Mouse (Mus musculus) urinary bladder, postnatal 36 days (tissue): ENCODE measurements around the gene Jup.

Experiments used
- DNase-seq, 2 experiments: peaks; one replicate each; pipeline ENCODE4 v3.0.0; 2022; ENCODE audit warnings: low spot score in 2 of 2, mixed read lengths in 1 of 2

Jup gene

GRCm38 (mm10) chr11:100408076-100408834 is 10.7 kb upstream of the Jup start:
- peak; percentile 64 to 78 for DNase-seq

- peak in 1 of 2 experiments; percentile 33 for DNase-seq
These were observed 9.6 kb upstream of the Jup start for GRCm38 (mm10) chr11:100406995-100407705.

- peak in 1 of 2 experiments; percentile 48 for DNase-seq
These were observed 8.7 kb upstream of the Jup start for GRCm38 (mm10) chr11:100406273-100406672.

GRCm38 (mm10) chr11:100404456-100405074 is 7.0 kb upstream of the Jup start:
- no peak for DNase-seq

- no peak for DNase-seq
These were observed 6.0 kb upstream of the Jup start for GRCm38 (mm10) chr11:100403445-100404134.

GRCm38 (mm10) chr11:100402682-100403081 is 5.1 kb upstream of the Jup start:
- DNase-seq = peak in 1 of 2 experiments; percentile 65

- no peak for DNase-seq
These were observed 4.7 kb upstream of the Jup start for GRCm38 (mm10) chr11:100402240-100402639.

- DNase-seq = no peak
These were observed 3.3 kb upstream of the Jup start for GRCm38 (mm10) chr11:100400842-100401241.

GRCm38 (mm10) chr11:100399727-100400538 is 2.4 kb upstream of the Jup start:
- no peak for DNase-seq

GRCm38 (mm10) chr11:100399320-100399719 is 1.8 kb upstream of the Jup start:
- DNase-seq = no peak

- DNase-seq = no peak
These were observed 954 bp upstream of the Jup start for GRCm38 (mm10) chr11:100398517-100398916.

GRCm38 (mm10) chr11:100396886-100397599 is 520 bp downstream of the Jup start:
- peak in 1 of 2 experiments; percentile 48 for DNase-seq

- DNase-seq = peak in 1 of 2 experiments; percentile 34
These were observed 1.5 kb downstream of the Jup start for GRCm38 (mm10) chr11:100395861-100396631.

GRCm38 (mm10) chr11:100395200-100395599 is 2.4 kb downstream of the Jup start:
- peak; percentile 62 to 83 for DNase-seq

GRCm38 (mm10) chr11:100394353-100395074 is 3.0 kb downstream of the Jup start:
- no peak for DNase-seq

GRCm38 (mm10) chr11:100393733-100394132 is 3.8 kb downstream of the Jup start:
- peak; percentile 59 to 61 for DNase-seq

GRCm38 (mm10) chr11:100392958-100393357 is 4.6 kb downstream of the Jup start:
- no peak for DNase-seq

- DNase-seq = no peak
These were observed 5.6 kb downstream of the Jup start for GRCm38 (mm10) chr11:100391884-100392345.
